Mouse (Mus musculus) mammary gland, adult 2 months (tissue): ENCODE results near the gene G2e3. TPM values are rescaled to one million over a fixed set of nuclear protein-coding genes. Genes with fewer than 3 reads are reported as not detected.

Experiments used
- polyA plus RNA-seq: library from polyadenylated mRNA; depleted of rRNA; stranded (reverse); fragments of >200 nt; gene quantifications from 2 replicates; pipeline ENCODE4 v1.2.3, GENCODE M21; 2012; ENCODE audit warnings: low replicate concordance; rRNA removed

G2e3 gene
- 0.80 and 1.2 TPM in 2 replicates for polyA plus RNA-seq

GRCm38 (mm10) chr12:51347988-51348697, at the start of gene G2e3:
Gene G2e3 (plus strand): TSS chr12:51348061.

DNA sequence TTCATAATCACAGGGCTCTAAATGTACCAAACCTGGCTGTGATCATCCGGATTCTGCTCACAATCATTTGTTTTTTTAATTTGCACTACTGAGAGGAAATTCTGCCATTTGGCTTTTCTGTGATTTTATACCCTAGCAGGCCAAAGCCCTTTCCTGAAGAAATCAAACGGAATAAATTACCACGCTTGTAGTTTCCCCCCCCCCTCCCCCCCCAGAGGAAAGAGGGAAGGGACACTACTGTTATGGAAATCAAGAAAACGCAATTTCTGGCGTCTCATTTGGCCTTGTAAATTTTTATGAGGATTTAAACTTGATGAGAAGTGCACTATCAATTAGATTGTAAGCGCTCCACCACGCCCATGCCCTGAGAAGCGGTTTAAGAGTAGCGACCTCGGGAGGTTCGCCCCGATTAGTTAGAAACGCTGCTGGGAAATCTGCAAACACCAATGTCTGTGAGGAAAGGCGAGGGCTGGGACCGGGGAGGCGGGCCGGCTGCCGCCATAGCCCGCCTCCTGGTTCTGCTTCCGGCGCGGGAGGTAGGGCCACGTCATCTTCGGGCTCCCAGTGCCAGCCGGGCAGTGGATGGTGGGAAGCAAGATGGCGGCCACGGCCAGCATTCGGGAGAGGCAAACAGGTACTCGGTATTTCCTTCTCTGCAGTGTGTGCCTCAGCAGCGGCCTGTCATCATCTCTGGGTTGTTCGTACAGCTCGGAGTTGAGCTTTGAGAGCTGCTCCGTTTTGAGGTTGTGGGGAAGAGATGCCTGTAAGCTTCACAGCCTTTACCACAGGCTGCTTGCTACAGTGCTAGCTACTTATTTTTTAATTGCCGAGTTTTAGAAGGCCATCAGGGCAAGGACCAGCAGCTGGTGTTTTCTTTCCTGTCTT, 29.4 kb downstream of the G2e3 start, which contains the start of gene Scfd1:
Scfd1 (plus strand) TSS at position 508 of the 885 bp plus-strand sequence.

Other genes starting within 250 kb of the G2e3 start
- gene Scfd1, start 29.4 kb downstream of the G2e3 start, polyA plus RNA-seq = 4.4 and 11.9 TPM in 2 replicates
- gene Coch, start 245.3 kb downstream of the G2e3 start, polyA plus RNA-seq = 1.6 and 2.2 TPM in 2 replicates